Mouse (Mus musculus) liver (tissue): ENCODE results near the gene U90926.

Source experiments
- DNase-seq: peaks from one replicate; pipeline ENCODE4 v3.0.0-alpha.2; 2020; ENCODE audit warnings: mixed read lengths

U90926 gene

DNA sequence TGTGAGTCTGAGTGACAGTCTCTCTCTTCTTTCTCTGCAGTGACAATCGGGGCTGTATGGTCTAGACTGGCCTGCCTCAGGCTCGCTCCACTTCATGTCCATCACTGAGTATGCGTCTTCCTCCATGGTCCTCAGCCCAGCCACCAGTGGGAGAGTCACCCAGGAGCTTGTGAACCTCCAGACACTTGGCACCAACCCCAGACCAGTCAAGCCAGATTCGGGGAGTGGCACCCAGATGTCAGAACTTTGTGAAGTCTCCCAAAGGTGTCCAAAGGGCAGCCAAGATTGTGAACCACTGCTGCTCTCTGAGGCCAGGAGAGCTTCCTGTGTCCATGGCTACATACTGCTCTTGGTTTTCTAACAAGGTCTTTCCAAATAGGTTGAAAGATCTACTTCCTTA is 3.0 kb downstream of the U90926 start:
- DNase-seq = no peak

DNA sequence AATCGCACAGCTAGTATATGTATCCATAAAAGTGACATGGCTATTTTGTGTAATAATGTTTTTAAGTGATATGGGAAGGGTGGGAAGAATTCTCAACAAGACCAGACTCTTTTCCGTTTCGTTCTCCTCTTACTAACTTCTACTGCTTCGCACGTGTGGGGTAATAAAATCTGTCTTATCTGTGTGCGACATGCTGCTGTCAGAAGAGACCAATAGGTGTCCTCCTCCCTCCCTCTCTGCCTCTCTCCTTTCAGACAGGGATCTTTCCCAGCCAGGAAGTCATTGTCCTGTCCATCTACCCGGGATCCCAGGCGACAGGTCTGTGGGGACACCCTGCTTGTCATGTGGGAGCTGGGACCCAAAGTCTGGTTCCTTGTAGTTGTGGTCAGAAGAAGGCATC is 5.0 kb downstream of the U90926 start:
- DNase-seq = no peak

DNA sequence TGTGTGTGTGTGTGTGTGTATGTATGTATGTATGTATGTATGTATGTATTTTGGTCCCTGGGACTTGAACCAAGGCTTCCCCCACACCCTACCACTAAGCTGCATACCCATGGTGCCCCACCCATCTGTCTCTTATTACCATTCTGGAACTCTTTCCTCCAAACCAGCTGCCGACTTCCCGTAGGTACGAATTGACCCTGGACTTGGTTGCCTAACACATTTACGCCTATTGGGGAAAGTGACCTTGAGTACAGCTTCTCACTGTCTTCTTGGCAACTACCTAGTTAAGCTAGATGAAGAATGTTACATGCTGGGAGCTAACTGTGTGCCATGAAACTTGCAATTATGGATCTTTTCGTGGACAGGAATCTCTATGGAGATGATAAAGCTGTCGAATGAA is 9.1 kb downstream of the U90926 start:
- DNase-seq = no peak

DNA sequence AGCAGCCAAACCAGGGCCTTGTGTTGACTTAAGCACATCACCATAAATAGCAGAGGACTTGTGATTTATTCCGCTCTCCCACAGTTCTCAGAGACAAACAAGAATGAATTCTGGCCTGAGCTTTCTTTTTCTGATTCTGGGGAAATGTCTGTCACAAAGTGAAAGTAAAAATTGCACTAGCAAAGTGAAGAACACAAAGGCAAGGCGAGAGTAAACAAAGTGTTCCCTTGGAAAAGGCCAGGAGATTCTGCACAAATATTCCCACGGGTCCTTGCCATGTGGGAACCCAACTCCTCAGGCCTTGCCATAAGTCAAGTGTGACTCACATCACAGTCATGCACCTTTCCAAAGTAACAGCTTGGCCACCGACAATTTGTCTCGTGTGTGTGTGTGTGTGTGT is 9.5 kb downstream of the U90926 start:
- no peak for DNase-seq

DNA sequence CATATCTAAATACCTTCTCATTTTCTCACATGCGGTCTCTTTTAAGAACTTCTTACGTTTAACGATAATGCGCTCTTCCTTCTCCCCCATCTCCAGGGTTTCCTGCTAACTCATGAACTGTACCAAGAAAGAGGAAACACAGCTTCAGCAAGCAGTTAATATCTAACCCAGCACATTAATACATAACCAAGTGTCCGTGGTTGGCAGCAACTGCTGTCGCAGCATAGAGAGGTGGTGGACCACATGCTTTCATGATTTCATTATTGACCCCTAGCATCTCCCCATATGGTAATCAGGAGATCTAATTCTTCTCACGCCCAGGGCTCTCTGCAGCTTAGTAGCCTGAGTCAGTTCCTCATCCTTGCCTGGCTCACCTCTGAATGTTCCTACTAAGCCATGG is 10.0 kb downstream of the U90926 start:
- DNase-seq = no peak

DNA sequence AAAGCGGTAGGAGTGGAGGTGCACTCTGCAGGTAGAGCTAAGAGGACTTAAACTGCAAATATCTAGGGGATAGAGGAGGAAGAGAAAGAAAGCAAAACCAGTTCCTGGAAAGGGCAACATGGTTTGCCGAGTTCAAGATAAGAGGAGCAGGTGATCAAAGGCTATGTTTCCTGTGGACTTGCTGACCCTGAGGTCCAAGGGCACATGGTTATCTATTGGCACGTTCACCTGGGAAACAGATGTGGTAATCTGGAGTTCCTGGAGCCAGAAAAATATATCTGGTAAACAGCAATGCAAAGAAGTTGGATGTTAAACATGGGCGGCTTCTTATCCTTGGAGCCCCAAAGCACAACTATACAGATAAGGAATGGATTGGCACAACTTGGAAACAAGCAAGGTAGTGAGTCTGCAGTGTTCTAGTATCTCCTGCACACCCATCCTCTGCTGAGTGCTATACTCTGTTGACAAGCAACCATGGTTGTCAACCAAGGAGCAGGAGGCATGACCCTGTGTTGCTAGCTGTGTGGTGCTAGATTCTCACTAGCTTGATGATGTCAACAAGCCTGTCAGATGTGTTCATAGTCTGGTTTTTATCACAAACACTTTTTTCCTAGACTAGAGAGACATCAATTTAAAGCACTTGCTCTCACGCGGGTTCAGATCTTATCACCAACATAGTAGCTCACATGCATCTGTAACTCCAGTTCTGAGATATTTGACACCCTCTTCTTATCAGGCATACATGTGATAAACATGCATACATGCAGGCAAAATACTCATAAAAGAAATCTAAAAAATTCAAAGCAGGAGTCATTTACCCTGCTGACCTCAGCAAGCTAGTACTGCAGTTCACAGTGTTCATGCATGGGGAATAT is 10.8 kb downstream of the U90926 start:
- DNase-seq = no peak

DNA sequence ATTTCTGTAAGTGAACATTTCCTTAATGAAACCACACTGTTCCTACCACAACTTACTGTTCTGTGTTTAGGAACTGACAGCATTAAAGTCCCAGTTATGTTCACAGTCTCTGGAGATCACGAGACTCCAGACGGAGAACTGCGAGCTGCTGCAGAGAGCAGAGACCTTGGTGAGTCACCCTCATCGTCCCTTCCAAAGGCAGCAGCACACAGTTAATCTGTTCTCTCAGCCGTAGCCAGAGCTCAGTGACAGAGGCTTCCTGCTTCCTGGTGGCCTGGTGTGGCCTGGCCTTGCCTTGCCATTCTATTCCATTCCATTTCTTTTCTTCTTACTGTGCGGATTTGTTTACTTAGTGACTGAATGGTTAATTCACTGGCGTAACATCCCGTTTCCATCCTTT is 16.9 kb downstream of the U90926 start:
- no peak for DNase-seq

DNA sequence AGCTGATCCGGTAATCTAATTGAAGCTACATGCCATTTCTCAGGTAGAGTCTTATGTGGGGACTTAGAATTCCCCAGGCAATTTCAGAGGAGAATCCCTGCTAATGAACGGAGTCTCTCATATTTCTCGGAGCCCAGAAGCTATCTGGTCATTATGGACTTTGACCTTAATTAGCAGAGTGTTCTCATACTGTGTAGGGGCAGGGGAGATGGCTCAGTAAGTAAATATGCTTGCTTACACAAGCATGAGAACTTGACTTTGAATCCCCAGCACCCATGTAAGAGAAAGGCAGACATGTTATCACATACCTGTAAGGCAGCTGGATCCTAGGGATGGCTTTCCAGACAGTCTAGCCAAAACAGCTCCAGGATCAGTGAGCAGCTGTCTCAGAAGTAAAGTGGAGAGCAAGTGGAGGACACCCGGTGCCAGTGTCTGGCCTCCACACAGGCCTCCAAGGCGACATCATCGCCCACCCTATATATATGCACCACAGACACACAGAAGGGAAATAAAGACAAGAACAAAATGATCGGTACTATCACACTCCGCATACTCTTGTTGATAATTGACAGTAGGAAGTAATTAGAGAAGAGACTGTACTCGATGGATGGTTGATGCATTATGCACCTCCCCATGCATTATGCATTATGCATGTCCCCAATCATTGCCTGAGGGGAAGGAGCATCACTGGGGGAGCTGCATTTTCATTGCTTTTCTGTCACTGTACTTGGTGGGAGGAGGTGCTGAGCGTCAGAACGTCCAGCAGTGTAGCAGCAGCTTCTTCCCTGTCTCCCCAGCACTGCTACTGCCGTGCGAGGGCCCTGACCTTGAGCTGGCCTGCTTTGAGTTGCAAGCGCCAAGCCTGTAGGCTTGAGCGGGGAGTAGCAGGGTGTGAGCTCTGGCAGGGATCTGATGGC is 18.1 kb downstream of the U90926 start:
- no peak for DNase-seq

DNA sequence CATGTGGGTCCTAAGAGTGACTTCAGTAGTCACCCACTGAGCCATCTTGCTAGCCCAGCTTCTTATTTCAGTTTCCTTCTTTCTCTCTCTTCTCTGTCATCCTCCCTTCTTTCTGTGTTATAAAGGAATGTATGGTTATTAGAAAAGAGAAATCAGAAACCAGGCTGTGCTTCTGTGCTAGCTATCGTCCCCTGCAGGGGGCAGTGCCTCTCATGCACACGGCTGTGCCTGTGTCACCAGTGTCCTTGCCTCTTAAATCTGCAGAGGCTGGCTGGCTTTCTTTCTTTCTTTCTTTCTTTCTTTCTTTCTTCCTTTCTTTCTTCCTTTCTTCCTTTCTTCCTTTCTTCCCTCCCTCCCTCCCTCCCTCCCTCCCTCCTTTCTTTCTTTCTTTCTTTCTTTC is 19.5 kb downstream of the U90926 start:
- peak; percentile 19 for DNase-seq

DNA sequence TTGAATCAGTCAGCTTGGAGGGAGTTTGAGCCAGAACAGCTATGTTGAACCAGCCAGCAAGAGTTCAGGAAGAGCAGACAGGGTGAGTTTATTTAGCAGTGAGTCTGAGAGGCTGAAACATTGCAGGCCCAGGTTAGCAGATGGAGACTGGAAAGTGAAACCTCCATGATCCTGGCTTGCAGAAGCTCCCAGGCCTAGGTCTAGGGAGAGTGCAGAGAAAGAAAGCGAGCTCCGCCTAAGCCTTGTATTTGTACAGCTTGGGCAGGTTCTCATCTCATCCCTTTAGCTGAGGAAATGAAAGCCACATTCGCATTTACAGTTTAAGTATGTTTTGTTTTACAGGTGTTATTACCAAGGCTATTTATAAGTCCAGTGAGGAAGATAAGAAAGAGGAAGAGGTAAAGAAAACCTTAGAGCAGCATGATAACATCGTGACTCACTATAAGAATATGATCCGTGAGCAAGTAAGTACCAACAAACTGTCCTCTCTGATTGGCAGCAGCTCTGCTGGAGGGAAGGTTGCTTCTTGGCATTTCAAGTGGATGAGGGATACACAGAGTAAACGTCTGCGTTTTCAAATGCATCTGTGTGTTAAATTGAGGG is 26.2 kb downstream of the U90926 start:
- DNase-seq = no peak

DNA sequence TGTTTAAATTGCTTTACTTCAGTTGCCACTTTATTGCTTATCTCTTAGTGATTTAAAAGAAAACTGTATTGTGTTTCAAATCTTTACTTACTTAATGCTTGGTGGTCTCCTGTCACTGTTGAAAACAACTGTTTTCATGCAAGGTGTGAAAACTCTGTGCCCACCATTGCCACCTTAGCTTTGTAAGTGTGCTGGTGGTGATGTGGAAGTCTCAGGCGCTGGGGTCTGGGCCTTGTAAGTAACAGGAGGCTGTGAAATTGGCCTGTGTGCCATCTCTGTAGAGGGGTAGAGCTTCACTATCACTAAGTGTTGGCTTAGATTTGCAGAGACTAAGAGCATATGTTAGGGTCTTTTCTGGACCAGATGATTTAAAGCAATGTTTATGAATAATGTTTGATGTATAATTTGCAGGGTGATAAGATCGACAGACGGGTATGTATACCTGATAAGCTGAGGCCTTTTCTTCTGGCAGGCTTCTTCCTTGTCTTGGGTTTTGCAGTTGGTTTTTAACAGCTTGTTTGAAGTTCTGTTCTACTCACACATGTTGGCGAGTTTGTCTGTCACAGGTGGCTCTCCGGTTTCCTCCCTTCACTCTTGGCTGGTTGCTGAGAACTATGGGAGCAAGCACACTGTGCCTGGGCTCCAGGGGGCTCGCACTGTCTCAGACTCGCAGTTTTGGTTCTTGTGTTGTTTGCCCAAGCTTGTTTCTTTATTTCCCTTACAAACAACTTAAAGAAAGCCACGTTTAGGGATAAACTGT is 32.0 kb downstream of the U90926 start:
- no peak for DNase-seq

DNA sequence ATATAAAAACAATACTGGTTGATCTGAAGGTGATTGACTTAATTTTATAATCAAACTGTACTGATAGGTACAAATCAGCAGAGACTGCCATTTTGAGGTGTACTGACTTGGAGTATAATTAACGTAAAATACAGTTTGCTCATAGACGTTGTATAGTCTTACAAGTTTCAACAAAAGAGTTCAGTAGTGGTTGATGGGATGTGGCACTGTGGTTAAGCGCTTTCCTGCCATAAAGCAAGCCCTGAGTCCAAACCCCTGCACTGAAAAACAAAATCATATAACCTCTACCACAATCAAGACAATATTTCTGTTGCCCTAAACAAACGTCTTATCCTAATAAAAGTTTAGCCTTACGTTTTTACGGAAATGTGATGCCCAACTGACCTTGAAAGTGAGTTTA is 49.2 kb downstream of the U90926 start:
- no peak for DNase-seq
